Mouse (Mus musculus): ENCODE results near the gene Cntnap3. TPM values are rescaled to one million over a fixed set of nuclear protein-coding genes. Genes with fewer than 3 reads are reported as not detected.
A peak's percentile ranks its signal among the peaks of the same experiment; 100 is the strongest.
"Not testable (repeated sequence)": the region's sequence is repeated elsewhere in the genome, so short reads cannot be mapped to it uniquely, and the experiment has no call there.

The Cntnap3 gene
- polyA plus RNA-seq (2015; fragmentation: Nextera tagmentation; extraction: Ambion mirVana) = 0.15 and 0.21 TPM in 2 replicates

DNA sequence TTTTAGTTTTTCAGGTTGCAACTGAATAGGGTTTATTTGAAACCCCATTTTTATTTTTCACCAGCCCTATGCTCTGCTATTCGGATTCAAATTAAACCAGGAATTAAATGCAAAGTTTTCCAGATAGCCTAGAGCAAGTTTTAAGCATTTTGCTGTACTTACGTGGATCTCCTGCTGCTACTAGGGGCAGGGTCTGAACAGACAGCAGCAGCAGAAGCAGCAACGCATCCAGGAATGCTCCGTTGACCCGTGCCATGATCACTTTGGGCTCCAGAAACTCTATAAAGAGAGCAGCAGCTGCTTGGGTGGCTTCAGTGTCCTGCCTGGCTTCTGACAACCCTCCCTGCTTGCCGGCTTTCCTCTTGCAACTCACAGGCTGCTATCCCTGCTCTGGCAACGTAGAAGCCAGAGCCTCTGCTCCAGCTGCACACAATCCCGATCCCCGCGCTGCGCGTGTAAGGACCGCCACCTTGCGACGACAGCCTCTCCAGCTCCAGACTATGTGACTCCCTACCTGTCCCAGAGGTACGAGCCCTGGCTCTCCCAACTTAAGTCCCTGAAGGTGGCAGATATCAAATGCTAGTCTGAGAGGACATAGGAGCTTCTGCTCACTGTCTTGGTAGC lies at the start of gene Cntnap3:
TSS of gene Cntnap3 (minus strand) at position 371 of the 624 bp plus-strand sequence.
- H3K4me3 ChIP-seq (replicated peaks) = no peak within 1 kb of the TSS
- no peaks in the 10 kb centered on the region for H3K36me3 ChIP-seq
- H3K27me3 ChIP-seq = no peaks in the 10 kb centered on the region; the same call in 1 of the 2 replicates
- ATAC-seq (replicated peaks; ENCODE audit: low FRiP score) = peak; percentile 89
- no peak within 1 kb of the TSS for H3K27ac ChIP-seq
- H3K4me2 ChIP-seq = peak within 1 kb of the TSS; percentile 36
- no peaks in the 10 kb centered on the region for H3K4me1 ChIP-seq
- no peaks in the 10 kb centered on the region for H3K9me3 ChIP-seq (replicated peaks)
- H3K9ac ChIP-seq = no peak within 1 kb of the TSS
- 12% methylated on average over 16 of the region's 16 CpGs for WGBS

- no peak for ATAC-seq (replicated peaks; ENCODE audit: low FRiP score)
- no peak within 1 kb of the TSS for H3K4me3 ChIP-seq (replicated peaks)
- H3K9ac ChIP-seq = no peak within 1 kb of the TSS
- H3K9me3 ChIP-seq (replicated peaks) = no peaks in the 10 kb centered on the region
- WGBS = 60% methylated on average over 1 of the region's 1 CpGs
- H3K27me3 ChIP-seq = no peaks in the 10 kb centered on the region
- H3K4me1 ChIP-seq = no peaks in the 10 kb centered on the region
- H3K4me2 ChIP-seq = no peak within 1 kb of the TSS
- H3K27ac ChIP-seq = no peak within 1 kb of the TSS
- H3K36me3 ChIP-seq = no peaks in the 10 kb centered on the region
Observed at GRCm38 (mm10) chr13:64917191-64917590, 13.4 kb upstream of the Cntnap3 start, which contains the start of gene Spata31. Gene Spata31, plus strand, starts transcription at chr13:64917406.

DNA sequence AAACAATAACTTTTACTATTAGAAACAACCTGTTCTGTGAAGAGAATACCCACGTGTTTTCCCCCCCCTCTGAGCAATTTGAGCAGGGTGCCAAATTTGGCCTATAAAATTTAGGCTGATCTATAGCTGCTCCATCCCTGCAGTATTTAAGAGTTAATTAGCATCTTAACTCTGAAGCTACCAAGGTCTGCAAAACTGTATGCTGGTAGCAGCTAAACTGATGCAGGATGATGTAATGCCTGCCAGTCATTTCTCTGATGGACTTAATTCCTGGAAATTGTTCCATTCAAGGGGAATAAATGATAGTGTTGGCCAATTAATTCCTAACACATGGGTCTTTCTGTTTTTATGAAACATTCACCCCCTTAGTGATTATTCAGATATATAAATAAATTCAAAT lies 623 bp downstream of the Cntnap3 start:
- H3K9ac ChIP-seq = no peak overlapping the region
- no peak overlapping the region for H3K27ac ChIP-seq
- no peak overlapping the region for H3K4me2 ChIP-seq
- no peaks in the 10 kb centered on the region for H3K36me3 ChIP-seq
- H3K4me3 ChIP-seq (replicated peaks) = no peak overlapping the region
- H3K9me3 ChIP-seq (replicated peaks) = no peaks in the 10 kb centered on the region
- WGBS = 33% methylated on average over 1 of the region's 1 CpGs
- H3K27me3 ChIP-seq = no peaks in the 10 kb centered on the region; the same call in 1 of the 2 replicates
- H3K4me1 ChIP-seq = no peaks in the 10 kb centered on the region
- no peak for ATAC-seq (replicated peaks; ENCODE audit: low FRiP score)

- Histone ChIP-seq H3K4me2 (no peak overlapping the region), H3K27me3 (no peaks in the 10 kb centered on the region), H3K4me3 (replicated peaks) (no peak overlapping the region), H3K4me1 (no peaks in the 10 kb centered on the region), H3K9me3 (replicated peaks) (no peaks in the 10 kb centered on the region), H3K27ac (no peak overlapping the region), H3K36me3 (no peaks in the 10 kb centered on the region), H3K9ac (no peak overlapping the region)
- WGBS = 84% methylated on average over 3 of the region's 3 CpGs
- ATAC-seq (replicated peaks; ENCODE audit: low FRiP score) = no peak
Observed at GRCm38 (mm10) chr13:64865397-64865796, 38.4 kb downstream of the Cntnap3 start.

DNA sequence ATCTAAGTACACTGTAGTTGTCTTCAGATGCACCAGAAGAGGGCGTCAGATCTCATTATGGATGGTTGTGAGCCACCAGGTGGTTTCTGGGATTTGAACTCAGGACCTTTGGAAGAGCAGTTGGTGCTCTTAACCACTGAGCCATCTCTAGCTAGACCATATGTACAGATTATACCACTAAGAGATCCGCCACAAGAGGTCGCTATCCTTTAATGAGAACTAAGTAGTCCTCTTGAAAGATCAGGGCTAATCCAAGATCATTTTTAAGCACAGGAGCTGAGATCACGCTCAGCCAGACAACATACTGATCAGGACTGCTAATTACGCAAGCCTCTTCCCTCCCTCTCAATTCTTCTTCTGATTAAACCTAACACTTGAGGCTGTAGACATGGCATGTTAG lies 78.9 kb downstream of the Cntnap3 start:
- H3K27me3 ChIP-seq; ATAC-seq (replicated peaks; ENCODE audit: low FRiP score); H3K27ac ChIP-seq; H3K4me2 ChIP-seq; H3K4me1 ChIP-seq; H3K36me3 ChIP-seq; H3K9ac ChIP-seq; H3K4me3 ChIP-seq (replicated peaks); H3K9me3 ChIP-seq (replicated peaks): not testable (repeated sequence)
- WGBS = 63% methylated on average over 5 of the region's 5 CpGs

DNA sequence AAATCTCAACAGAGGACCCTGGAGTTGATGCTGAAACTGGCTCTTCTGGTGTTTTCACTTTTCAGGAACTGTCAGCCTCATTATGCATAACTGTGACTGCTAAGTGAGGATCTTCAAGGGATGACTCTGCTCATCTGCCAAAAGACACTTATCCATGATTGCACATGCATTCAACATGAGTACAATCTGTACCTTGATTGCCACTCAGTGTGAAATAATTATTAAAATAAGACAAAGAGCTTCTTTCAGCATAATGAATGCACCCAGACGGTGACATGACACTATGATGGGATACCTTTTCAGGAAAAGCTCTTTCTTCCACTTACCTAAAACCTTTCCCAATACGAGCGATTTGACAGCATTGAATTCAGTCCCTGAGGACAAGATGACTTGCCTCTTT lies 158.4 kb downstream of the Cntnap3 start:
- WGBS = 87% methylated on average over 3 of the region's 3 CpGs
- no peak overlapping the region for H3K4me2 ChIP-seq
- H3K27ac ChIP-seq = no peak overlapping the region
- H3K36me3 ChIP-seq = no peaks in the 10 kb centered on the region
- H3K4me1 ChIP-seq = no peaks in the 10 kb centered on the region
- no peak overlapping the region for H3K4me3 ChIP-seq (replicated peaks)
- H3K27me3 ChIP-seq = no peaks in the 10 kb centered on the region
- no peak overlapping the region for H3K9ac ChIP-seq
- no peaks in the 10 kb centered on the region for H3K9me3 ChIP-seq (replicated peaks)
- ATAC-seq (replicated peaks; ENCODE audit: low FRiP score) = no peak

GRCm38 (mm10) chr13:64732244-64732643 lies 171.5 kb downstream of the Cntnap3 start:
- no peak overlapping the region for H3K9ac ChIP-seq
- H3K36me3 ChIP-seq = no peaks in the 10 kb centered on the region

DNA sequence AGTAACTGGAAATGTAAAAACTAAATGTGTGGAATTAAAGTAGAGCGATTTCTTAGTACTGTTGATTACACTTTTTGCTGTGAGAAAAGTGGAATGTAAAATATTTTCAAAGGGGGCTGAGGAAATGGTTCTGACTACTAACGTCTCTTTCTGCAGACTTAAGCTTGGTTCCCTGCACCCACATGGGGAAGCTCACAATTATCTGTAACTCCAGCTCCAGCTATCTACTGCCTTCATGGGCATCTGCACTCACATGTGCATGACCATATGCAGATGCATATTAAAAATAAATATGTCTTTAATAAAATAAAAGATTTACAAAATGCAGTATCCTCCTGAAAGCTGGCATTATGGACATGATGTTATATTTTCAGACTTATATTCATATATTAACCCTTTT lies 187.0 kb downstream of the Cntnap3 start:
- 88% methylated on average over 2 of the region's 2 CpGs for WGBS
- no peak overlapping the region for H3K4me3 ChIP-seq (replicated peaks)
- no peak overlapping the region for H3K9ac ChIP-seq
- no peak for ATAC-seq (replicated peaks; ENCODE audit: low FRiP score)
- H3K27me3 ChIP-seq = no peaks in the 10 kb centered on the region
- no peaks in the 10 kb centered on the region for H3K36me3 ChIP-seq
- H3K27ac ChIP-seq = no peak overlapping the region
- H3K4me1 ChIP-seq = no peaks in the 10 kb centered on the region
- no peak overlapping the region for H3K4me2 ChIP-seq
- no peaks in the 10 kb centered on the region for H3K9me3 ChIP-seq (replicated peaks)

More at GRCm38 (mm10) chr13:64732244-64732643, 171.5 kb downstream of the Cntnap3 start:
- Histone ChIP-seq H3K9me3 (replicated peaks) (no peaks in the 10 kb centered on the region), H3K27ac (no peak overlapping the region), H3K4me1 (no peaks in the 10 kb centered on the region), H3K4me2 (no peak overlapping the region), H3K4me3 (replicated peaks) (no peak overlapping the region), H3K27me3 (no peaks in the 10 kb centered on the region)
- 80% methylated on average over 3 of the region's 3 CpGs for WGBS
- ATAC-seq (replicated peaks; ENCODE audit: low FRiP score) = no peak

GRCm38 (mm10) chr13:64692463-64692862 lies 211.3 kb downstream of the Cntnap3 start:
- no peaks in the 10 kb centered on the region for H3K36me3 ChIP-seq
- H3K9ac ChIP-seq = no peak overlapping the region
- H3K9me3 ChIP-seq (replicated peaks) = no peaks in the 10 kb centered on the region
- no peak for ATAC-seq (replicated peaks; ENCODE audit: low FRiP score)
- no peak overlapping the region for H3K4me3 ChIP-seq (replicated peaks)
- no peaks in the 10 kb centered on the region for H3K4me1 ChIP-seq
- no peaks in the 10 kb centered on the region for H3K27me3 ChIP-seq
- H3K27ac ChIP-seq = no peak overlapping the region
- H3K4me2 ChIP-seq = no peak overlapping the region
- 88% methylated on average over 1 of the region's 1 CpGs for WGBS

Other genes starting within 250 kb of the Cntnap3 start
- gene Spata31, start 13.5 kb upstream of the Cntnap3 start, polyA plus RNA-seq (2015; fragmentation: Nextera tagmentation; extraction: Ambion mirVana) = not detected in 2 replicates
- gene Spata31d1c, start 129.1 kb upstream of the Cntnap3 start, polyA plus RNA-seq (2015; fragmentation: Nextera tagmentation; extraction: Ambion mirVana) = not detected in 2 replicates
- gene Prss47, start 148.8 kb upstream of the Cntnap3 start, polyA plus RNA-seq (2015; fragmentation: Nextera tagmentation; extraction: Ambion mirVana) = not detected in 2 replicates
- gene Mfsd14b, start 209.0 kb upstream of the Cntnap3 start, polyA plus RNA-seq (2015; fragmentation: Nextera tagmentation; extraction: Ambion mirVana) = 54.5 and 55.7 TPM in 2 replicates
- gene Olfr465-ps1, start 234.1 kb upstream of the Cntnap3 start, polyA plus RNA-seq (2015; fragmentation: Nextera tagmentation; extraction: Ambion mirVana) = not detected in 2 replicates
- not detected in 2 replicates for gene Olfr466, start 246.3 kb upstream of the Cntnap3 start, polyA plus RNA-seq (2015; fragmentation: Nextera tagmentation; extraction: Ambion mirVana)